ENCODE assay signal across 8 mouse cellular contexts in genomic region chr8:57651689-57652455, GRCm38 (mm10). TPM values are rescaled to one million over a fixed set of nuclear protein-coding genes. Genes with fewer than 3 reads are reported as not detected.
DNase-seq lines count a peak whose midpoint lies in the region; ATAC-seq lines count a peak whose summit lies in the region.

No protein-coding gene starts in this region.

- H3K9me3 ChIP-seq in forebrain, embryonic 14.5 days (replicated peaks; ENCODE audit: control insufficient read depth, low read length) = no peaks in the 10 kb centered on the region
- no peaks in the 10 kb centered on the region for H3K9me3 ChIP-seq in lung, embryonic 16.5 days (ENCODE audit: control insufficient read depth, low read length)

- H3K4me1 ChIP-seq in forebrain, embryonic 14.5 days (ENCODE audit: control insufficient read depth, insufficient read depth, low read length) = peaks cover 8% of the 10 kb centered on the region; the same call in 1 of the 2 replicates
- peaks cover 7% of the 10 kb centered on the region for H3K4me1 ChIP-seq in lung, embryonic 16.5 days (replicated peaks; ENCODE audit: control insufficient read depth, insufficient read depth, low read length)

- no peaks in the 10 kb centered on the region for H3K36me3 ChIP-seq in forebrain, embryonic 14.5 days (ENCODE audit: control insufficient read depth, insufficient read depth, low read length)
- no peaks in the 10 kb centered on the region for H3K36me3 ChIP-seq in lung, embryonic 16.5 days (ENCODE audit: control insufficient read depth, insufficient read depth, low read length)

- DNase-seq in ES-CJ7 (ENCODE audit: low read depth, low spot score) = peak; percentile 52
- DNase-seq in forebrain, embryonic 14.5 days (ENCODE audit: low spot score) = peak; percentile 71
- DNase-seq in heart, postnatal 14 days = peak; percentile 79 to 85
- DNase-seq in layer of hippocampus, adult 18-20 months (ENCODE audit: low spot score in 2 of 2) = peak; percentile 25 to 60
- DNase-seq in ovary, postnatal 10 days (ENCODE audit: low spot score) = peak; percentile 55
- peak; percentile 56 to 59 for DNase-seq in thymus, postnatal 10 days (ENCODE audit: low spot score in 2 of 2)

- peak overlapping the region; percentile 96 for H3K4me3 ChIP-seq in forebrain, embryonic 14.5 days (ENCODE audit: low read depth, low read length)
- H3K4me3 ChIP-seq in lung, embryonic 16.5 days (ENCODE audit: low read length) = peak overlapping the region; percentile 89

- H3K27me3 ChIP-seq in forebrain, embryonic 14.5 days (replicated peaks; ENCODE audit: control insufficient read depth, insufficient read depth, low read length) = no peaks in the 10 kb centered on the region
- H3K27me3 ChIP-seq in lung, embryonic 16.5 days (ENCODE audit: control insufficient read depth, insufficient read depth, low read depth, low read length) = no peaks in the 10 kb centered on the region

- under 1% methylated on average over 76 of the region's 91 CpGs for WGBS in forebrain, embryonic 14.5 days
- under 1% methylated on average over 71 of the region's 91 CpGs for WGBS in lung, embryonic 16.5 days

- intact Hi-C loops in heart, postnatal 14 days (cut with DNase I) = loop anchor here (2.0 to 5.0 kb wide), 4 partner anchors 40 to 225 kb away; no protein-coding TSS in a partner anchor

- ATAC-seq in cerebellum, adult (ENCODE audit: insufficient number of reproducible peaks, low FRiP score, low TSS enrichment) = peak; percentile 68
- ATAC-seq in forebrain, embryonic 14.5 days = peak; percentile 82
- ATAC-seq in lung, embryonic 16.5 days (ENCODE audit: low read depth) = peak; percentile 87

- H3K4me2 ChIP-seq in forebrain, embryonic 14.5 days (ENCODE audit: low read length) = peak overlapping the region; percentile 72
- peak overlapping the region; percentile 93 for H3K4me2 ChIP-seq in lung, embryonic 16.5 days (ENCODE audit: low read depth, low read length)

- peak overlapping the region; percentile 94 for H3K9ac ChIP-seq in forebrain, embryonic 14.5 days (ENCODE audit: low read length)
- peak overlapping the region; percentile 95 for H3K9ac ChIP-seq in lung, embryonic 16.5 days (ENCODE audit: low read length)

- H3K27ac ChIP-seq in forebrain, embryonic 14.5 days (ENCODE audit: low read depth, low read length) = peak overlapping the region; percentile 87
- peak overlapping the region; percentile 96 for H3K27ac ChIP-seq in lung, embryonic 16.5 days (ENCODE audit: low read length)

RNA-seq across cellular contexts. Expression of gene Galnt7, which starts 1.0 kb away (rescaled TPM):
- polyA plus RNA-seq in forebrain, embryonic 14.5 days (2014; fragmentation: Nextera tagmentation; extraction: Ambion mirVana) = 9.1 and 10.3 TPM in 2 replicates
- 1 to 10 TPM; 5.0 to 7.0 TPM for total RNA-seq in heart, postnatal 14 days (2021)
- total RNA-seq in layer of hippocampus, adult 18-20 months (2021) = 10 to 100 TPM; 11.0 to 13.3 TPM
- polyA plus RNA-seq in lung, embryonic 16.5 days (2015; fragmentation: Nextera tagmentation; extraction: Ambion mirVana) = 9.6 and 11.2 TPM in 2 replicates

Comparison
In these comparisons a context has a peak if more than half of its experiments do, and no peak if none do; other contexts are left out.
1. Peak in every context shown above with its lines: DNase-seq, ATAC-seq, H3K4me3 ChIP-seq and H3K27ac ChIP-seq.